Mouse (Mus musculus) kidney, adult 2 months (tissue): ENCODE measurements at regions not wholly inside any gene's neighbourhood (a gene's known extent, or its start where the extent isn't known, plus 50 kb on each side); places are given as distances from the start of the nearest gene placed in this dataset.

Experiments used
- DNase-seq: peaks from one replicate; pipeline ENCODE4 v3.0.0; 2021
- H3K27ac ChIP-seq: fragments of 200-500 bp; 2 replicates; pipeline ENCODE4 v1.5.1; 2012; ENCODE audit warnings: low read depth, low read length, control low read depth, inconsistent platforms; ENCODE audit not compliant: insufficient read depth
- H3K27me3 ChIP-seq: fragments of 200-500 bp; replicated peaks from 2 replicates; pipeline ENCODE4 v1.6.1; 2012; ENCODE audit warnings: mild to moderate bottlenecking, moderate library complexity, low read length, inconsistent platforms; ENCODE audit not compliant: control insufficient read depth, insufficient read depth
- H3K36me3 ChIP-seq: fragments of 200-500 bp; 2 replicates; pipeline ENCODE4 v1.6.1; 2012; ENCODE audit warnings: mild to moderate bottlenecking, moderate library complexity, low read length, inconsistent platforms; ENCODE audit not compliant: control insufficient read depth, insufficient read depth
- H3K4me1 ChIP-seq: fragments of 200-500 bp; 2 replicates; pipeline ENCODE4 v1.6.1; 2011; ENCODE audit warnings: low read length; ENCODE audit not compliant: control insufficient read depth, insufficient read depth
- H3K4me3 ChIP-seq: fragments of 200-500 bp; 2 replicates; pipeline ENCODE4 v1.5.1; 2011; ENCODE audit warnings: mild to moderate bottlenecking, low read depth, low read length, control low read depth; ENCODE audit not compliant: insufficient read depth
- CTCF ChIP-seq: fragments of 200-500 bp; conservative IDR thresholded peaks from 2 replicates; pipeline ENCODE4 v1.5.1; 2011; ENCODE audit warnings: low read depth, mild to moderate bottlenecking, control low read depth, low read length, moderate library complexity, mixed read lengths; ENCODE audit not compliant: insufficient read depth, insufficient read length
- POLR2A ChIP-seq: fragments of 200-500 bp; IDR thresholded peaks from one replicate; pipeline ENCODE4 v1.6.1; 2011; ENCODE audit warnings: low read depth, low read length, control low read depth
- WGBS: fragments of 180-500 bp; shearing (Covaris S2); methylation state at CpG from one replicate; pipeline ENCODE4 v1.1.7; 2018; 5-methylcytosine and 5-hydroxymethylcytosine counted together

- no peaks in the 10 kb centered on the region for H3K4me1 ChIP-seq
Measured at GRCm38 (mm10) chr12:27201191-27201590, 141.2 kb downstream of the Sox11 start.

GRCm38 (mm10) chr12:27194001-27194400 lies 148.4 kb downstream of the Sox11 start:
- DNase-seq, result no peak
- Histone ChIP-seq H3K27me3 (no peaks in the 10 kb centered on the region), H3K4me3 (no peak overlapping the region), H3K4me1 (no peaks in the 10 kb centered on the region), H3K36me3 (no peaks in the 10 kb centered on the region), H3K27ac (no peak overlapping the region)
- TF ChIP-seq CTCF, result no peak
- TF ChIP-seq POLR2A, result no peak

More at GRCm38 (mm10) chr12:27201191-27201590, 141.2 kb downstream of the Sox11 start:
- no peak for TF ChIP-seq CTCF
- no peak for TF ChIP-seq POLR2A
- WGBS, result 66% methylated on average over 7 of the region's 7 CpGs
- Histone ChIP-seq H3K27me3 (no peaks in the 10 kb centered on the region), H3K36me3 (no peaks in the 10 kb centered on the region), H3K27ac (no peak overlapping the region), H3K4me3 (no peak overlapping the region)
- no peak for DNase-seq

DNA sequence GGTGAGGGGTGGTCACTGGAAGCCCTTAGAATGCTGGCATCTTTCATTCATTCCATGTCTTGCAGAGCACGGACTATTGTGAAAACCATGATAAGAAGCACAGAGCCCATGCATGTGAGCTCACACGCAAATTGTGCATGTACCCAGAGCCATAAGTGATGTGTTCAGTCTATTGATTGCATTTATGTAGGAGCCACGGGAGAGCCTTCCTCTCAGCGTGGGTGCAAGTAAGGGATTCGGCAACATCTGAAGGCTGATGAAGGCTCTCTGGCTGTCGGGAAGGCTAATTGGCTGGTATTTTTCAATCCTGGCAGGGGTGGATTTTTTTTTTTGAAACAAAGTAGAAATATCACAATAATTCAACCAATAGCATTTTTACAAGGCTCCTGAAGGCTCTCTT lies 150.5 kb downstream of the Sox11 start:
- DNase-seq, result no peak
- H3K27me3 ChIP-seq, result no peaks in the 10 kb centered on the region
- no peak overlapping the region for H3K27ac ChIP-seq
- WGBS, result 88% methylated on average over 6 of the region's 6 CpGs
- TF ChIP-seq CTCF (no peak), POLR2A (no peak)
- H3K4me1 ChIP-seq, result no peaks in the 10 kb centered on the region
- H3K36me3 ChIP-seq, result no peaks in the 10 kb centered on the region
- H3K4me3 ChIP-seq, result no peak overlapping the region

DNA sequence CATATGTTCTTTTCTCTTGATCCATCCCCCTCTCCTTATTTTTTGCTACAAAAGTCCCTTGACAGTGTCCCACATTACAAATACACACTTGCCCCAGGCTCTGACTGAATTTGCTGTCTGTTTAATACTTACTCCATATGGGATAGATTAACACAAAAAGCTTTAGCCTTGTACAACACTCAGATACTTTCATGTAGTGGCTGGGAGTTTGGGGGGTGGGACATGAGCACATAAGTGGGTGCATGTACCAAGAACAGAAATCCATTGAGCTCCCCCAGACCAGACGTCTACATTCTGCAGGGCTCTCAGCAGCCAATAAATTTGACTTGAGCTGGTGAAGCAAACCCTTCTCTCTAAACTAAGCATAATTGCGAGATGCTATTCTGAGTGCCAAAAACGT lies 154.9 kb downstream of the Sox11 start:
- no peaks in the 10 kb centered on the region for H3K4me1 ChIP-seq
- no peaks in the 10 kb centered on the region for H3K27me3 ChIP-seq
- H3K4me3 ChIP-seq, result no peak overlapping the region
- DNase-seq, result no peak
- 65% methylated on average over 3 of the region's 3 CpGs for WGBS
- H3K36me3 ChIP-seq, result no peaks in the 10 kb centered on the region
- TF ChIP-seq POLR2A (no peak), CTCF (no peak)
- H3K27ac ChIP-seq, result no peak overlapping the region

DNA sequence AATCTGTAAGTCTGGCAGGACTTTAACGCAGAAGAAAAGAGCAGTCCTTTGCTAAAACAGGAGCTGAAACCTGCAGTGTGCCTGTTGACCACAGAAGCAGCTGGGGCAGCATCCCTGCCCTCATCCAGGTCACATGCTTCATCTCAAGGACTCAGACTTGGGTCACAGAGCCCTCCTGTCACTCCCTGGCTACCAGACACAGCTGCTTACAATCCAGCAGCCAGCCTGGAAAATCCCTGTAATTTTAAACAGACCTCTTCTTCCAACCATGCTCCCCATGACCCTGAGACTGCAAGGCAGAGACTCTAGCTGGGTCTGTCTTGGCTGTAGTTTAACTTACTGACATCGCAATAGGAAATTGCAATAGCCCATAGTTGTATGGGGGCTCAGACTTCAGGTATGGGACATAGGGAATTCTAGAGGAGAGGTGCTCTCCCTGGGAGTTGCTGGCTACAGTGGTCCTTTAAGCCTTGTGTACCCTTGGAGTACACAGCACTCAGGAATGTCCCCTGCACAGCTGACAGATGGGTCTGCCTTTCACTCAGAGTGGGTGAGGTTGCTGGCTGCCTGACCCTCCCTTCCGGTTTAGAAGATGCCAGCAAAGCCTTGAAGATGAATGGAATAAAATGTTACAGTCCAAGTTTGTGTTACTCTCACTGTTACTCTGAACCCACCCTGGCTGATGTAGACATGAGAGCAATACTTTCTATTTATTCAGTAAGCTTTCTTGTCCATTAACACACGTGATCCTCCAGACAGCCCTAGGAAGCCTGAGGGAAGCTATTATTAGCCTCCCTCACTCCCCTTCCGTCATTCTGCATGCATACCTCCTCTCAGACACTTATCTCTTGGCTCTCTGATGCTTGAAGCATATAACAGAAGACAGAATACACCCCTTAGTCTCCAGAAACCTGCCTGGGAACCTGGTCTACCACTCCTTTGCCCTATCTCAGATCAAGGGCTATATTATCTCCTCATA lies 159.7 kb downstream of the Sox11 start:
- Histone ChIP-seq H3K27ac (no peak overlapping the region), H3K4me1 (no peaks in the 10 kb centered on the region), H3K4me3 (no peak overlapping the region), H3K27me3 (no peaks in the 10 kb centered on the region), H3K36me3 (no peaks in the 10 kb centered on the region)
- 43% methylated on average over 5 of the region's 5 CpGs for WGBS
- DNase-seq, result no peak
- TF ChIP-seq POLR2A (no peak), CTCF (no peak)

GRCm38 (mm10) chr12:27173561-27173960 lies 168.8 kb downstream of the Sox11 start:
- DNase-seq, result peak; percentile 1

GRCm38 (mm10) chr12:27173151-27173550 lies 169.2 kb downstream of the Sox11 start:
- Histone ChIP-seq H3K27ac (no peak overlapping the region), H3K27me3 (no peaks in the 10 kb centered on the region), H3K4me1 (no peaks in the 10 kb centered on the region), H3K36me3 (no peaks in the 10 kb centered on the region), H3K4me3 (no peak overlapping the region)
- TF ChIP-seq CTCF (no peak), POLR2A (no peak)
- DNase-seq, result no peak
- WGBS, result 44% methylated on average over 4 of the region's 4 CpGs

More at GRCm38 (mm10) chr12:27173561-27173960, 168.8 kb downstream of the Sox11 start:
- no peak overlapping the region for H3K27ac ChIP-seq
- no peaks in the 10 kb centered on the region for H3K4me1 ChIP-seq
- H3K36me3 ChIP-seq, result no peaks in the 10 kb centered on the region
- 66% methylated on average over 4 of the region's 4 CpGs for WGBS
- no peaks in the 10 kb centered on the region for H3K27me3 ChIP-seq
- TF ChIP-seq CTCF (no peak), POLR2A (no peak)
- H3K4me3 ChIP-seq, result no peak overlapping the region

DNA sequence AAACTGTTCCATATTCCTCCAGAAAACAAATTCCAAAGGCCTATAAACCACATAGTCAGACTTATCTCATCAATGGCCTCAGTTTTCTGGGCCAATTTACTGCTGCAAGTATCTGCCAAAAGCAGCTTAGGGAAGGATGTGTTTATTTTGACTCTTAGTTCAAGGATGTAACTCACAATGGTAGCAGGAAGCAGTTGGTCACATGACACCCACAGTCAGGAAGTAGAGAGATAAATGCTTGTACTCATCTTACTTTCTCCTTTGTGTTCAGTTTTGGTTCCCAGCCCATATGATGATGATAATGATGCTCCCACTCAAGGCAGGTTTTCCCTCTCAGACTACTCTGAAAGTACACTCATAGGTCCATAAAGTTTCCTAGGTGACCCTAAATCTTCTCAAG lies 170.8 kb downstream of the Sox11 start:
- no peaks in the 10 kb centered on the region for H3K4me1 ChIP-seq
- TF ChIP-seq POLR2A (no peak), CTCF (no peak)
- DNase-seq, result no peak
- no peaks in the 10 kb centered on the region for H3K36me3 ChIP-seq
- H3K4me3 ChIP-seq, result no peak overlapping the region
- H3K27me3 ChIP-seq, result no peaks in the 10 kb centered on the region
- H3K27ac ChIP-seq, result no peak overlapping the region
